Mouse (Mus musculus): ENCODE data around the gene Tcn2.
"Not testable (repeated sequence)": the region's sequence is repeated elsewhere in the genome, so short reads cannot be mapped to it uniquely, and the experiment has no call there.

Tcn2 gene

DNA sequence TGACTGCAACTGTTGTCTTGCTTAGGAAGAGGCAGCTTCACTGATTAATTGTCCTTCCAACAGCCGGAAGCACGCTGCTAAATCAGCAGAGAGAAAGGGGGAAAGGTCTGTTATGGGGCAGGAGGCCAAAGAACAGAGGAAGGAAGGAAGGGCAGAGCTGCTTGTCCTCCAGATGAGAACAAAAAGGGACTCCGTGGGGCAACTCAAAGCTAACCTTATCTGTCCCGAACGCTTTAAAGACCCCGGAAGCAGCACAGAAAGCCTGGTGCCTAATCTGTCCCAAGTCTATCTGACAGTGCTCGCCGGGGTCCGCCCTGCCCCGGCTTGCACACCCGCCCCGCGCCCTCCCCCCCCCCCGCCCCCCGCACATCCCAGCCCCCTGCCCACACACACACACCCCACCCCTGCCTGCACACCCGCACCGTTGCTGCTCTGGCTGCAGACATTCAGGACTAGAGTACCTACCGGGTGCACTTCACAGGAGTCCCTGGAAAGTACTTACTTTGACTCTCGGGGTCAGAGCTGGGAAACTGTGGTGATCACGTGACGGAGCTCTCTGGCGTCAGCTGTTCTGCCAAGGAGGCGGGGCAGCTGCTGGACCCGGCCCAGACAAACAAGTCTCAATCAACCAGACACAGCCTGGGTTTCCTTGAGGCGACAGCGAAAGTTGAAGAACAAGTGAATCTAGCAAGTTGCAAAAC lies at the start of gene Tcn2:
Gene Tcn2, minus strand, starts transcription at position 649 of the 701 bp plus-strand sequence.
- peak; percentile 76 for DNase-seq (ENCODE audit: extremely low read depth, low read depth)

DNA sequence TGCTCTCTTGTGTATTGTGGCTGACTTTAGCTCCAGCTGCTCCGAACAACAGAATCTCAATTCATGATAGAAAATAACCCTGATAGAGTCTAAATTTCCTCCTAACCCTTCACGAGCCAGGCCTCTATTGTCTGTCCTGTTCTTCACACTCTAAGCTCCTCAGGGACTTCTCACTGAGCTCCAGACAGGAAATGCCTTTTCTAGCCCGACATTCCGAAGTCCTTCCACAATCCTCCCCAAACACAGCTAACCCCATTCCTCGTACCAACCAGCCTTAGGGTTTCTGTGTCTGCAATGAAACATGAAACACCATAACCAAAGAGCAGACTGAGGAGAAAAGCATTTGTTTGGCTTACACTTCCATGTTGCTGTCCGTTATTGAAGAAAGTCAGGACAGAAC lies 49.6 kb upstream of the Tcn2 start:
- no peak for DNase-seq (ENCODE audit: extremely low read depth, low read depth)

DNA sequence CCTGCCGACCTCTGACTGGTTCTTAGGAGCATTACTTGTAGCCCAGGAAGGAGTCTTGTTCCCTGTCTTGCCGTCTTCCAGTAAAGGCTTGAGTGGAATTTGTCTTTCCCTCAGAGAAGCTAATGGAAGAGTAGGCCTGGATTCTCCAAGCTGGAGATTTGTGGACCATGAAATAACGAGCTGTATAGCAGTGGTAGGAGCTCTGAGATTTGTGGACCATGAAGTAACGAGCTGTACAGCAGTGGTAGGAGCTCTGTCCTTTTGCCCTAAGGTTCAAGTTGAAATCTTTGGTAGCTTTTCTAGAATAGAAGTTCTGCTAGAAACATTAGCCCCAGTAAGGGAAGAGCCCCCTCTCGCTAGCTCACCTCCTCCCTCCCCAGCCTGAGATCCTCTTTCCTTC lies 46.5 kb upstream of the Tcn2 start:
- no peak for DNase-seq (ENCODE audit: extremely low read depth, low read depth)

DNA sequence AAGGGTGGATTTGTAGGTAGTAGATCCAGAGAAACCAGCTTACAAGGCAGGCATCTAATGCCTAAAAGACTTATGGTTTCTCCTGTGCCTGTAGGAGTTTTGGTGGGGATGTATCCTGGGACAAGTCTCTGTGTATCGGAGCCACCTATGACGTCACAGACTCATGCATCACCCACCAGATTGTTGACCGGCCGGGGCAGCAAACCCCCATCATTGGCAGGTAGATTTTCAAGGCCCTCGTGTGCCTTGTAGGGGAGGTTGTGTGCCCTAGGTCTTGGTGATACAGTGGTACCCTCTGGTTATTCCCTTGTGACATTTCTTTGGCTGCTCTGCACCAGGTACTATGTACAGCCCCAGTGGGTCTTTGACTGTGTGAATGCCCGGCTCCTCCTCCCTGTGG lies 44.7 kb upstream of the Tcn2 start, which contains the start of gene 4930556J24Rik:
Gene 4930556J24Rik, minus strand, starts transcription at position 101 of the 400 bp plus-strand sequence.
- no peak for DNase-seq (ENCODE audit: extremely low read depth, low read depth)

DNA sequence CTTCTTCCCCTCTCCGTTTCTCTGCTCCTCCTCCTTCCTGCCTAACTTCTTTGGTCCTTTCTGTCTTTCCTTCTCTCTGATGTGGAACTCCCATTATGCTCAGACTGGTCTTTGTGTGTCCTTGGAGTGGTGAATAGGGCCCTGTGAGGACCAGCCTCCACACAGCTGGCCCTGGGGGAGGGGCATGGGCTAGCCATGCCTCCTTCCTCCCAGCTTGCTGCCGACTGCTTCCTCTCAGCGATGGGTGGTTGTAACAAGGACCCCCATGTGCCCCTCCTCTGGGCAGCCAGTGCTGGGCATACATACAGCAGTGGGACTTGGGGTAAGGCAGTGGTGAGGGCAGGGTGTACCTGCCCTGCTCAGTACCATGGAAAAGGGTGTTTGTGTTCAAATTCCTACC lies 42.4 kb upstream of the Tcn2 start:
- DNase-seq (ENCODE audit: extremely low read depth, low read depth): no peak

DNA sequence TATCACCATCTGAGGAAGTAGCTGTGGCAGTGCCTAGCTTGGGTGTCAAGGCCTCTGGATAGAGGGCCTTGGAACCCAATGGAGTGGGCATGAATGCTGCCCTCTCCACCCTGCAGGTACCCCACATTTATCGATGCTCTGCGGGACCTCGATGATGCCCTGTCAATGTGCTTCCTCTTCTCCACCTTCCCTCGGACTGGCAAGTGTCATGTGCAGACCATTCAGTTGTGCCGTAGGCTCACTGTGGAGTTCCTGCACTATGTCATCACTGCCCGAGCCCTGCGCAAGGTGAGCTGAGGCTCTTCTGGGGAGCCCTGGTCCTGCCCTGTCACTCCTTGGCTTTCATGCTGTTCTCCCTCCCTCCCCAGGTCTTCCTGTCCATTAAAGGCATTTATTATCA lies 41.1 kb upstream of the Tcn2 start:
- DNase-seq (ENCODE audit: extremely low read depth, low read depth): no peak

DNA sequence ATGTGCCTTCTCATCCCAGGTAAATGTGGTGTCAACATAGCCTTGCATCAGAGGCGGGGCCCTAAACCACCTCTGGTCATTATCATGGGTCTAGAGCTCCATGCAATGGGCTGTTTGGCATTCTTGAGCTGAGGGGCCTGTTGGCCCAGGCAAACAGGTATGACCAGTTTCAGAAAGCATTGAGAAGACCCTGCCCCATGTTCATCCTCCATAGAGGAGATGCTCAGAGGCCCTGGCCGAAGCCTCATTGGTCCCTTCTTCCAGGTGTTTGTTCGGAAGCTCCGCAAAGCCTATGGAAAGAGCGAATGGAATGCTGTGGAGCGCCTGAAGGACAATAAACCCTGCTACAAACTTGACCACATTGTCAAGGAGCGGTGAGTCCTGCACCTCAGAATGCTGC lies 38.4 kb upstream of the Tcn2 start:
- DNase-seq (ENCODE audit: extremely low read depth, low read depth): no peak

DNA sequence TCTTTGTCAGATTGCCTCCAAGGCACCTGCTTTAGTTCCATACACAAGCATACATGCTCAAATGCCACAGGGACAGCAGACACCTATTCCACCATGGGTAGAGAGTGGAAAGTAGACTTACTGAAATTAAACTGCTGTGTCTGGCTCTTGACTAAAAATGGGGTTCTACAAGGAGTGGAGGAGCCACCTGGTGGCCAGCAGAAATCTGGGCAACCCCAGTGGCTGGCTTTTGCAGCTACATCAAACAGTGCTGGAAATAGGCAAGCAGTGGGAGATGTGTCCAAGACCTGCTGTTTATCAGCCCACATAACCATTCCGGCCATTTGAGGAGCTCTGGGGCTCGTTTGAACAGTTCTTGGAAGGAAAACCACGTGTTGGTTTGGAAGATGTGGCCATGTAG lies 37.9 kb upstream of the Tcn2 start:
- no peak for DNase-seq (ENCODE audit: extremely low read depth, low read depth)

DNA sequence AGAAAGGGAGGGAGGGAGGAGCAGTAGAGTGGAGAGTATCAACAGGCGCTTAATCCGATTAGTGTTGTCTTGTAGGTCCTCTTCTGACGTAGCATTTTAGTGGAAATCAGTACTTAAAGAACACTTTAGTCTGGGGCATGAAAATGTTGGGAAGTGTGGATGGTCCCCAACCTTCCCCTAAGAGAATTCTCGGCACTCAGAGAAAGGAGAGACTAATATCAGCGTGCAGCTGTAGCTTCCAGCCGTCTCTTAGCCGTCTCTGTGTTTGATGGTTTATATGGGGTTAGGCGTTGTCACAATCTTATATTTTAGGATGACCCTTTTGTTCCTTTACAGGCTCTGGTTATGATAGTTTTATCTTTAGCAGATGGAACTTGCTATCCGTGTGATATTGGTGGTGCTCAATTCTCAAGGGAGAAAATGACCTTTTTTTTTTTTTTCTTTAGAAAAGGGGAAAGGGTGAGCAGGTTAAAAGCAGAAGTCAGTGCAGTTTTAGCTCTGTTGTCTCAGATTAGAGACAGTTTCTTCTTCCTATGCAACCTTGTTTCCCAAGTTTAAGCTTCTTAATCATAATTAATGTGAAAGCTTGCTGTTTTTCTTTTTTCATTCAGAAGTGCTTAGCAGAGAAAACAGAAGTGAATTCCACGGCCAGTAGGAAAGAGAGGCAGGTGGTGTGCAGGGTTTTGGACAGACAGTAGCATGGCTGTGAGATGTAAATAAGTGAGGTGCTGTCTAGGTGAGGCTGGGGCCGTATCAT lies 32.6 kb upstream of the Tcn2 start:
- DNase-seq (ENCODE audit: extremely low read depth, low read depth): peak; percentile 86

DNA sequence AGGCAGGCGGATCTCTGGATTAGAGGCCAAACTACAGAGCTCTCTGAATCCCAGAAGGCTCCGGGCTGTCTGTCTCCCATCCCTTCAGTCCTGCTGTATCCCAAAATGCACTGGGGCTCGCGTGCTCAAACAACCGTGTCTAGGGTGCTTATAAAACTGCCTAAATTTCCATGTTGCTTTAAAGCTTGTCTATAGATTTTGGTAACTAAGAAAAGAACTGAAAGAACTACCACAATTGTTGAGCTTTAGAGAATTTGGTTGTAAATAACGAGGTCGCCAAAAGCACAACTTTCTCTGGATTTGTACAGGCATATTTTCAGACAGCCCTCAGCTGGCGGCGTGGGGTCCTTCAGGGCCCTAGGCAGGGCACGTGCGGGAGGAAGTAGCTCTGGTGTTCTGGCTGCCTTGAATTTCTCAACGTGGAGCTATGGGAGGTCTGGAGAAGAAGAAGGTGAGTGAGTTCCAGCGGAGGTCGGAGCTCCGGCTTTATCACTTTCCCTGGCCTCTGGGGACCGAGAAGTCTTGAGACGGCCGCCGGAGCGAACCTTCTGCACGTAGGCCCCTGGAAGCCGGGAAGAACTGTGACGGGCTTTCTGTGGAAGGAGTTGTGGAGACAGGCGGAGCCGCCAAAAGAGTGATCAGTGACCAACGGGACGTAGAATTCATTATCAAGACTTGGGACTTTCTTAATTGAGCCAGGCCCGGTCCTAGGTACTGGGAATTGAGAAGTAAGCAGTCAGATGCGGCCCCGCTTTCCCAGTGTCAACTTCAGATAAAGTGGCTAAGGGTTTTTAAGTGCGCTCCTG lies 31.9 kb upstream of the Tcn2 start, which contains the start of gene Pes1:
Gene Pes1, plus strand, starts transcription at position 366 of the 806 bp plus-strand sequence.
- DNase-seq (ENCODE audit: extremely low read depth, low read depth): peak; percentile 88

DNA sequence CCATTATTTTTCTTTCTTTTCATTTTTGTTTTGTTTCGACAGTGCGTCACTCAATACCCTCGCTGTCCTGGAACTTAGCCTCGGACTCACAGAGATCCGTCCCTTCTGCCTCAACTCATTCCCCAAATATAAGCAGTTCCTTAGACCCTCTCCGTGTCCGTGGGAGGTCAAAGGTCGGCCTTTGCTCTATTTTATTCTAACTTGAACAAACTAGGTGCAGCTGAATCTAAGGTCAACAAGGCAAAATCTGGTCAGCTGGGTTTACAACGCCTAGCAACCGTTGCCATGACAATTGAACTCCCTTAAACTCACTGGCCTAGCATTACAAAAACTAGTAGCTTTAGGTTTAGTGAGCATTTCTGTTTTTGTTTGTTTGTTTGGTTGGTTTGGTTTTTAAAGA lies 31.2 kb upstream of the Tcn2 start:
- DNase-seq (ENCODE audit: extremely low read depth, low read depth): no peak

DNA sequence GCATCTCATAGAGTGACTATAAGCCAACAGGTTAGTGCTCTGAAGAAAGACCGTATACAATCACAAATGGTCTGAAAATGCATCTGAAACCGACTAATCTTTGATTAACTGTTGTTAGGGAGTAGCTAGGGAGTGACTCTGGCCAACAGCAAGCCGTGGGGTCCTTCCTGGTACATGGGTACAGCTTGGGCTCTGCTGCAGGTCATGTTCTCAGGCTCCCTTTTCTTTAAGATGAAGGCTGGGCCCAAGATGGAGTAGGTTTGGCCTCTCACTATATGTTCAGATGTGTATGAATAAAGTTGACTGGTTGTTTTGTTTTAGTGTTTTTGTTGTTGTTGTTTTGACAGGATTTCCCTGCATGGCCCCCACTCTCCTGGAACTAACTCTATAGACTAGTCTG lies 29.8 kb upstream of the Tcn2 start:
- no peak for DNase-seq (ENCODE audit: extremely low read depth, low read depth)

DNA sequence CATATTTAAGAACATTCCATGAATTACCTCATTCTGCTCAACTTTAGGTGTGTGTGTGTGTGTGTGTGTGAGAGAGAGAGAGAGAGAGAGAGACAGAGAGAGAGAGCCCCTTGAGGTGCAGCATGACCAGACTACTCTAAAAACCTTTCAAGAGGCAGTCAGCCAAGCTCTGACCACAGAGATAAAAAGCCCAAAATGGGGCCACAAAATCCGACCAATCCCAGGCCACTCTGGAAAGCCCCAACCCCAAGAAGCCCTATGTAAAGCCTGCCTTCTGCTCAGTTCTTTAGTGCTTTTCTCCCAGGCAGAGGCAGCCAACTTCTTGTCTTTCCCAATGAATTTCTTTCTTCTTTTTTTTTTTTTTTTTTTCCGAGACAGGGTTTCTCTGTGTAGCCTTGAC lies 28.9 kb upstream of the Tcn2 start:
- DNase-seq (ENCODE audit: extremely low read depth, low read depth): peak; percentile 11

DNA sequence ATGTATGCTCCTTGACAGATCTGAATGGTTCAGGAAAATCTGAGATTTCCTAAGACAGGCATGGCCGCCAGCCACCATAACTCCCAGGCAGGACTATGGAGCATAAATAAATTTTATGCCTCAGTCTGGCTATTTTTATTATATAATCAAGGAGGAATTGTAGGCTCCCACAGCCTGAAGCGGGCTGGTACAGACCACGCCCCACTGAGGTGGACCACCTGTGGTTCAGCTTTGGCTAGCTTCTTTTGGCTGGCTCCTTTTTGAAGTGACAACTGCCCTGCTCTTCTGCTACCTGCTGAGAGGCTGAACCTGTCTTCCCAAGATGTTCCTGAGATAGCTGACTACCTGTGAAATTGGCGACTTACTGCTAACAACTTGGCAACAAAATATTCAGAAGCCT lies 23.4 kb upstream of the Tcn2 start:
- DNase-seq (ENCODE audit: extremely low read depth, low read depth): not testable (repeated sequence)

DNA sequence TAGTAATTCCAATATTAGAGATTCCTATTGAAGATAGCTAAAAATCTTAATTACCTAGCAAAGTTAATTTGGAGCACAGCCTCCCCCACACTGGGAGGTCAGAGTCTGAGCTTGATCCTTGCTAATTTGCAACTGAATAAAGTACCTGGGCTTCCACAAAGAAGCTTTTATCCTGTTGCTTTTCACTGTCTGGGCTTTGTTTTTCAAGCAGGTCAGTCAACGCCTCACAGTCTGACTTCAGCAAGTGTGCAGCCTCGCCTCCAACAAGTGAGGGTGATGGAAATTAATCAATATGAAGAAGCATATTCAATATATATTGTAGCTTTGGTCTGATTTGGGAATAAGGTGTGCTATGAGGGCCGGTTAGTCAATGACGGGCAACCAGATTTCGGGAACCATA lies 22.9 kb upstream of the Tcn2 start:
- DNase-seq (ENCODE audit: extremely low read depth, low read depth): not testable (repeated sequence)

DNA sequence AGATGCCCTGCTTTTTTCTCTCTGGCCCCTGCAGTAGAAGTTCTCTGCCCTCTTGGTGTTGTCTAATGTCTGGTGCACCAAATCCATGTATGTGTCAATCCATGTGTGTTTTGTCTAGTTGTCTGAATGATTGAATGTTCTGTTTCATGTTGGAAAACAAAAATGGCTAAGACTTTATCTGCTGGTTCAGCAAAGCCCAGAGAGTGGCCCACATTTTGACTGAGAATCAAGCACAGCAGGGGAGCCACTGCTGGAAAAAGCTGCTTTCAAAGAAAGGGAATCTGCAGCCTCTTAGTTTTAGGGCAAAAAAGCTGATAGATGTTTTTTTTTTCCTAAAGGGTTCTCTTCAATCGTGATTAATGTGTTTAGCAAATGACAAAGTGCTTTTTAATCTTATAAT lies 14.4 kb upstream of the Tcn2 start:
- DNase-seq (ENCODE audit: extremely low read depth, low read depth): no peak

DNA sequence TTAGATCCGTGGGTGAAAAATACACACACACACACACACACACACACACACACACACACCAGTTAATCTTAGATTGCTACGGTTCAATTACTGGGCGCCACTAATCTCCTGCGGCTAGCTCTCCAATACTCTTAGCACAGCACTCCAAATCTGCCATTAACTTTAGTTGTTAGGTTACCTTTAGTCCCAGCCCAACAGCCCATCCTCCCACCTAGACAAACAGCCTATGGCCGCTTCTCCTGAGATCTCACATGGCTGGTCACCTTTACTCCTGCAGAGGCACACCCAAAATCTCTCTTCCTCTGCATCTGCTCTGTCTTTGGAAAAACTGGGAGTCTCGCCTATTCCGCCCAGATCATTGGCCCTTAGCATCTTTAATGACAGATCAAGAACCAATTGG lies 9.4 kb upstream of the Tcn2 start:
- no peak for DNase-seq (ENCODE audit: extremely low read depth, low read depth)

DNA sequence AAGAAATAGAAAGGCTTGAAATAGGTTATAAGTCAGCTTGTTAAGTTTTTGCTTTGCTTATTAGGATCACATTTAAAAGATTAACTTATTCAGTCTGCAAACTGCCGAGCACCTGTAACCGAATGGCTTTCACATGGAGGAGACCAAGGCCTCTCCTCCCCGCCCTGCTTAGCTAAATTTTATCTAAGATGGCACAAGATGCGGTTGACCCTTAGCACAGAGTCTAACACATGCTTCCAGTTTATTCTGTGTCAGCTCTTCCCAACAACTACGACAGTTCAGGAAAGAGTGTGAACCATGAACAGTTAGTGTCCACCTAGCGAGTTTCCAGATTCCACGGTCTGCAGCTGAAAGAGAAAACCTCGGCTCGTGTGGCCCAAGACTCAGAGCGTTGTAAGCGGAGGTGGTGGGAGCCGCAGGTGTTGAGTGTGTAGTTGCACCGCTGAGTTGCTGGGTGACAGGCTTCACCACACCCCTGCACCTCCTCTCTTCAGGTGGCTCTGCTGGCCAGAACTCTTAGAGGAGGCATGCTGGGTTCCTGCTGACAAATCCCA lies 5.4 kb upstream of the Tcn2 start:
- no peak for DNase-seq (ENCODE audit: extremely low read depth, low read depth)

DNA sequence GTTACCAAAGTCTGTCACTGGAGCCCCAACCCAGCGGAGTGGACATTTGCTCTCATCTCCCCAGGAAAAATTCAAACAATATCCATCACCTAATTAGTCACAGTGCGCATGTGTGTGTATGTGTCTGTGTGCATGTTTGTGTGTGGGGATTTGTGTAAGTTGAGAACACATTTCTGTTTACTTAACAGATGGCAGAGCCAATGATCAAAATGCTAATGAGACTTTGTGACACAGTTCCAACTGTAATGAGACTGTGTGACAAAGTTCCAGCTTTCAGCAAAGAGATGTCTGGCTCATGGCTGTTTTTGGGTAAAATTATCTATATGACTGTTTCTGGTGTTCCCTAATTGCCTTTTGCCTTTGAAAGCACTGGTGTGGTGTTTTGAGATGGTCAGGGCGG lies 4.4 kb upstream of the Tcn2 start:
- DNase-seq (ENCODE audit: extremely low read depth, low read depth): no peak

DNA sequence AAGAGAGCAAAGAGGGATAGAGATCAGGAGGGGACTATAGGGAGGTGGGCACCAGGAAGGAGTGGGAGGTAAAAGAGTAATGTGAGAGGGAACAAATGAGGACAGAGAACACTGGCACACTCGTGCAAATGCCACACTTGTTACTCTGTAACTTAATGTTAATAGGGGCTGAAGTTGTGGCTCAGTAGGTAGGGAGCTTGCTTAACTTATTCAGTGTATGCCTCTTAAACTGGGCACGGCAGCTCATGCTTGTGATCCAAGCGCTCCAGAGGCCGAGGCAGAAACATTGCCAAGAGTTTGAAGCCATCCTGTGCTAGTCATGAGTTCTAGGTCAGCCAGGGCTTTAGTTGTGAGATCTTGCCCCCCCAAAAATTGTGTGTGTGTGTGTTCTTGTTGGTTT lies 3.2 kb upstream of the Tcn2 start:
- DNase-seq (ENCODE audit: extremely low read depth, low read depth): no peak

DNA sequence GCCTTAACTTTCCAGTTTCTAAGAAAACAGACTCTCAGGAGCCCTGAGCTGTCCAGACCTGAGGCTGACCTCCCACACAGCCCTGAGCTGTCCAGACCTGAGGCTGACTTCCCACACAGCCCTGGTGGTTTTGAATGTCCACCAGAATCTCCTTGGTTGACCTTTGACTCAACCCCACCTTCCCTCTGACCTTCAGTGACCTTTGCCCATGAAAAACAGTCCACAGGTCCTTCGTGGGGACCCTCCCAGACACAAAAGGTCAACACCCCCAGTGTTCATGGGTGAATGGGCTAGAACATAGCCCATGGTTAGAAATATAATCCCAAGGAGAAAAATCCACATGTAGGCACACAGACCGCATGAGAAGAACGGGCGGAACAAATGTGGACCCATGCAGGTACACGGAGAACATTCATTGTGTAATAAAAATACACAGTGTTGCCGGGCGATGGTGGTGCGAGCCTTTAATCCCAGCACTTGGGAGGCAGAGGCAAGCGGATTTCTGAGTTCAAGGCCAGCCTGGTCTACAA lies 1.9 kb upstream of the Tcn2 start:
- no peak for DNase-seq (ENCODE audit: extremely low read depth, low read depth)

DNA sequence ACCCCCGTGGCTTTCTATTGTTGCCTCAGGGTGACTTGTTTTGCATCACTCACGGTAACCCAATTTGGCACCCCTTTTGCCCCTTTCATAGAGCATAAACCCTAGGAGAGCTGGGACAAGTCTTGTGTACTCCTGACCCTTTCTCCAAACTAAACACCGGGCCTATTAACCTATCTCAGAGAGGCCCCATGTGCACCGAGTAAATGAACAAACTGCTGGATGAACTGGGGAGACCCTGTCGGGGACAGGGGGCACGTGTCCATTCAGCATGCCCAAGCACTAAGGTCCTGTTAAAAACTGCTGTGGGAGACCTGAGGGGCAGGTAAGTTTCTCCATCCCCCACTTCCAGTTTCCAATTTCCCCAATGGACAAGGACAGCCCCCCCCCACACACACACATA lies 1.0 kb downstream of the Tcn2 start:
- DNase-seq (ENCODE audit: extremely low read depth, low read depth): no peak
